Mouse (Mus musculus) E14TG2a.4 (cell line): ENCODE results near the gene Ptprt.

Experiments used
- H3K27me3 ChIP-seq: 2 replicates; pipeline ENCODE4 v1.6.1; 2014; ENCODE audit warnings: low read length, control low read depth; ENCODE audit not compliant: insufficient read depth
- H3K36me3 ChIP-seq: 2 replicates; pipeline ENCODE4 v1.6.1; 2014; ENCODE audit warnings: low read length, control low read depth; ENCODE audit not compliant: insufficient read depth
- H3K4me1 ChIP-seq: replicated peaks from 2 replicates; pipeline ENCODE4 v1.6.1; 2014; ENCODE audit warnings: low read depth, low read length, control low read depth
- H3K4me3 ChIP-seq: replicated peaks from 2 replicates; pipeline ENCODE4 v1.5.1; 2014; ENCODE audit warnings: mild to moderate bottlenecking, low read length
- H3K9me3 ChIP-seq: 2 replicates; pipeline ENCODE4 v1.6.1; 2014; ENCODE audit warnings: low read length, control low read depth
- CTCF ChIP-seq: conservative IDR thresholded peaks from 2 replicates; pipeline ENCODE4 v1.5.1; 2014; ENCODE audit warnings: low read length
- NANOG ChIP-seq: IDR thresholded peaks from 2 replicates; pipeline ENCODE4 v1.6.1; 2014; ENCODE audit warnings: borderline replicate concordance, low read length, mixed read lengths
- POU5F1 ChIP-seq: IDR thresholded peaks from 2 replicates; pipeline ENCODE4 v1.6.1; 2014; ENCODE audit warnings: low read length, borderline replicate concordance

Ptprt gene

DNA sequence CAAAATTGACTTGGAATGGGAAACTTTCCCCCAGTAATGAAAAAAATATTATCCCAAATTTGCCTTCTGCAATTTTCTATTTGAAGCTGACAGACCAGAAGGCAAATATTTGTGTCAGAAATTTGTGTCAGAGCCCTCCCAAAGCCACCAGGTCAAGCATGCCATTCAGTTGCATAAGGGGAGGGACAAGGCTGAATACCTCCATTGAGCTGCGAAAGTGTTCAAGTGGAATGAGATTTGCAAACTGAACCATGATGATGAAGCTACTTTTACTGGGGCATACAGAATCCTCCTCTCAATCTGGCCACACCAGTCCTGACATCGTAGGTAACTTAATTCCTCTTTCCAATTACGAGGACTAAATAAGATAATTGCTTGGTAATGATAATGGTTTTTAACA is 780.0 kb downstream of the Ptprt start:
- TF ChIP-seq POU5F1 (no peak), NANOG (no peak), CTCF (no peak)
- no peaks in the 10 kb centered on the region for H3K36me3 ChIP-seq
- no peaks in the 10 kb centered on the region for H3K27me3 ChIP-seq
- H3K4me3 ChIP-seq: no peak overlapping the region
- H3K9me3 ChIP-seq: no peaks in the 10 kb centered on the region
- no peaks in the 10 kb centered on the region for H3K4me1 ChIP-seq

GRCm38 (mm10) chr2:161865231-161865630 is 795.7 kb downstream of the Ptprt start:
- H3K9me3 ChIP-seq: no peaks in the 10 kb centered on the region
- H3K36me3 ChIP-seq: no peaks in the 10 kb centered on the region
- TF ChIP-seq NANOG: no peak
- no peak for TF ChIP-seq CTCF
- TF ChIP-seq POU5F1: no peak
- H3K4me1 ChIP-seq: no peaks in the 10 kb centered on the region
- no peak overlapping the region for H3K4me3 ChIP-seq
- H3K27me3 ChIP-seq: no peaks in the 10 kb centered on the region

DNA sequence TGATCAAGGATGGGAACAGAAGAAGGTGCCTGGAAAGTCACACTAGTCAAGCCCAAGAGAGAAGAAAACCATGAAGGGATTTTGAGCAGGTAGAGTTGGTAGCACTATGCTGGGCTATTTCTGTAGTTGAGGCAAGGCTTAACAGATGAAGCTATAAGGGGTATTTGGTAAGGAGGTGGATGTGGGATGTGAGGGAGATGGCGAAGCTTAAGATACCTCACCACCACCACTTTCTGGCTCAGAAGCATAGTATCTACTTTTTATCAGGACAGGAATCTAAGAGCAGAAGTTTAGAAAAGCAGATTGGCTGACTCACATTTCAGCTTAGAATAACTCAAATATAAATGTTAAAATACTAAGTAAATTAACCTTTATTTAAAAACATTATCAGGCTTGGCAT is 802.1 kb downstream of the Ptprt start:
- Histone ChIP-seq H3K4me1 (no peaks in the 10 kb centered on the region), H3K9me3 (no peaks in the 10 kb centered on the region), H3K36me3 (no peaks in the 10 kb centered on the region), H3K4me3 (no peak overlapping the region), H3K27me3 (no peaks in the 10 kb centered on the region)
- no peak for TF ChIP-seq CTCF

DNA sequence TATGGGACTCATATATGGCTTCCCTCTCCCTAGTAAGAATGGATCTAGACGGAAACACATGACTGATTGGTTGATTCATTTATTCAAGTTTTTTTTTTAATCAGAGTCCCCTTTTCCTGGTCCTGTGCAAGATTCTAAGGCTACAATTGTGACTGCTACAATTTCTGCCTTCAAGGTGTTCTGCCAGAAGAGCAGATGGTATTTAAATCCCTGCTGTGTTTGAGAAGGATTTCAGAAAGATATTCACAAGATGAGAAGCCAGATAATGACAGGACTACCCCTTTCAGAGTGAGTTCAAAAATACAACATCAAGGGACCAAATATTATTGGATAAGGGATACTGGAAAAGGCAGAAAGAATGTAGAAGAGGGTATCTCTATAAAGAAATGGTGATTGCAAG is 802.6 kb downstream of the Ptprt start:
- TF ChIP-seq NANOG: no peak
- no peak for TF ChIP-seq POU5F1
- TF ChIP-seq CTCF: no peak
- no peaks in the 10 kb centered on the region for H3K9me3 ChIP-seq

DNA sequence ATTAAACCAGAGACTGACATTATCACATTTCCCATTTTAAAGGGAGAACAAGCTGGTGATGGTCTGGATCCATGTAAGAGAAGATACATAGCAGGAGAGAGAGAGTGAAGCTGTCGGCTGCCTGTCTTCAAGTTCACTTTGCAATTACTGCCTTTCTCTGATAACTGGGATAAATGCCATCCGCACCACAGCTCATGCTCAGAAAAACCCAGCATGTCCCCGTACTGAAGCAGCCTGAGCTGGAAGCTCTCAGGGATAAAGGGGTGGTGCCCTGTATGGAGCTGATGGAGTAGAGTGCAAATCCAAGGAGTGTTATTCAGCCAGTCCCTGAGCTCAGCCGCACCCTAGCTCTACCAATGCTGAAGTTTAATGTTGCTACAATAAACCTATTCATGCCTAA is 825.9 kb downstream of the Ptprt start:
- no peaks in the 10 kb centered on the region for H3K36me3 ChIP-seq
- H3K4me3 ChIP-seq: no peak overlapping the region
- peaks cover 7% of the 10 kb centered on the region; the same call in 1 of the 2 replicates for H3K9me3 ChIP-seq
- H3K4me1 ChIP-seq: no peaks in the 10 kb centered on the region
- no peaks in the 10 kb centered on the region for H3K27me3 ChIP-seq
- TF ChIP-seq NANOG: no peak
- TF ChIP-seq CTCF: no peak

More for the DNA sequence above, 802.6 kb downstream of the Ptprt start:
- no peaks in the 10 kb centered on the region for H3K4me1 ChIP-seq
- no peaks in the 10 kb centered on the region for H3K27me3 ChIP-seq
- no peaks in the 10 kb centered on the region for H3K36me3 ChIP-seq
- no peak overlapping the region for H3K4me3 ChIP-seq

GRCm38 (mm10) chr2:161833846-161834245 is 827.1 kb downstream of the Ptprt start:
- Histone ChIP-seq H3K9me3 (peaks cover 7% of the 10 kb centered on the region; the same call in 1 of the 2 replicates), H3K4me3 (no peak overlapping the region), H3K27me3 (no peaks in the 10 kb centered on the region), H3K4me1 (no peaks in the 10 kb centered on the region), H3K36me3 (no peaks in the 10 kb centered on the region)
- TF ChIP-seq POU5F1 (no peak), NANOG (no peak), CTCF (no peak)

GRCm38 (mm10) chr2:161813326-161813725 is 847.6 kb downstream of the Ptprt start:
- Histone ChIP-seq H3K9me3 (no peaks in the 10 kb centered on the region), H3K4me1 (no peaks in the 10 kb centered on the region), H3K36me3 (no peaks in the 10 kb centered on the region), H3K4me3 (no peak overlapping the region), H3K27me3 (no peaks in the 10 kb centered on the region)
- no peak for TF ChIP-seq NANOG
- no peak for TF ChIP-seq POU5F1
- TF ChIP-seq CTCF: no peak

DNA sequence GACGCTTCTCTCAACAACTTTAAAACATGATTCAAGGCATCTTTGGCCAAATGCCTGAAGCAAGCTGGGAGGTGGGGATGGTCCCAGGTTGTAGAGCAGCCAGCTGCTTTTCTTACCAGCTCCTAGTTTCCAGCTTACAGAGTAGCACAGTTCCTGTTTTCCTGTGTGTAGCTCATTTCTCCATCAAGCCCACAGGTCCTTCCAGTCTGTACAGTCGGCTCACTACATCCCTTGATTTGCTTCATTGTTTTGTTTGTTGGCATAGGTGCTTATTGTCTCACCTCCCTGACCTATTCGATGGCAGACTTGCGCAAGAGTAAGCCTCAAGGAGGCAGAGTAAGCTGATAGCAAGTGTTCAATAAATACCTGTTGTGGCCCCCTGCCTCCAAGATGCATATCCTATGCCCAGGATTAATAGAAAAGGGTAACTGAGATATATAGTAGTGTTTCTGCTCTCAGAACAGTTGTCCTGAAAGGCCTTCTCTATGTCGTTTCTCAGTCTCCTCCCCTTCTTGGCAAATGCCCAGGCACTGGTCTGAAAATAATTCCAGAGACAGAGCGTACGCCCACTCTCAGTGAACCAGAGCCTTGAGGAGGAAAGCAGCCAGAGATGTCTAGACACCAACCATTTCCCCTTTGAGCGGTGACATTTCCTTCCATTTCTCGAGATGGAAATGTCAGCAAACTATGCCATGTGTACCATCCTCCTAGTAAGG is 852.7 kb downstream of the Ptprt start:
- Histone ChIP-seq H3K36me3 (no peaks in the 10 kb centered on the region), H3K27me3 (no peaks in the 10 kb centered on the region), H3K4me3 (no peak overlapping the region), H3K4me1 (no peaks in the 10 kb centered on the region), H3K9me3 (no peaks in the 10 kb centered on the region)
- TF ChIP-seq NANOG (no peak), CTCF (no peak), POU5F1 (no peak)

DNA sequence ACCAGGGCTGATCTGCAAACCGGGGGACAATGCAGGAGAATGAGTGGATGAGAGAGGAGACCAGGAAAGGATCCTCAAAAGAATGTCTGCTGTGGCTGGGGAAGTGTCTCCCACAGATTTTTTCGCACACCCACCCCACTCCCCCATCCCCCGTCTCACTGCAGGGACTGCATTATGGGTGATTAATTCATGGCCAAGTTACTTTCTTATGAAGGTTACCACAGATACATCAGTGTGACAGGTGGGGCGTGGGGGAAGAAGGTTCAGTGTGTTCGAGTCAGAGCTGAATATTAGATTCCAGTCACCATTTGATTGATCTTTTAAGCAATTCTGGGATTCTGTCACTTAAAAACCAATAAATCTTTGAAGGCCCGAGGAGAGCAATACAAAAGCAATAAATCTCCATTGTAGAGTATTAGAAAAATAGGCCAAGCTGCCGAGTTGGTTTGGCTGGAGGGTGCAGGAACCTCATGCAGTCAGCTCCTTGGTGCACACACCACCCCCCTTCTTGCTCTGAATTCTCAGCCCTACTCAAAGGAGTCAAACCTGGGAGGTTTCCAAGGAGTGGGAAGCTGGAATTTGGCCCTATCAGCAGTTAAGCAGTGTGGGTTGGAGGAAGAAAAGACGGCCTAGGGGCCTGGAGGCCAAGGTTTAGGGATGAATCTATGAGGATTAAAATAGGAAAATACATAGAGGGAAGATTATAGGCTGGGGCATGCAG is 854.5 kb downstream of the Ptprt start:
- no peaks in the 10 kb centered on the region for H3K9me3 ChIP-seq

More for the DNA sequence above, 854.5 kb downstream of the Ptprt start:
- Histone ChIP-seq H3K4me3 (no peak overlapping the region), H3K27me3 (no peaks in the 10 kb centered on the region), H3K4me1 (no peaks in the 10 kb centered on the region), H3K36me3 (no peaks in the 10 kb centered on the region)
- TF ChIP-seq CTCF (no peak), POU5F1 (no peak), NANOG (no peak)
